Mouse (Mus musculus): ENCODE data around the gene Kifc3.

DNA sequence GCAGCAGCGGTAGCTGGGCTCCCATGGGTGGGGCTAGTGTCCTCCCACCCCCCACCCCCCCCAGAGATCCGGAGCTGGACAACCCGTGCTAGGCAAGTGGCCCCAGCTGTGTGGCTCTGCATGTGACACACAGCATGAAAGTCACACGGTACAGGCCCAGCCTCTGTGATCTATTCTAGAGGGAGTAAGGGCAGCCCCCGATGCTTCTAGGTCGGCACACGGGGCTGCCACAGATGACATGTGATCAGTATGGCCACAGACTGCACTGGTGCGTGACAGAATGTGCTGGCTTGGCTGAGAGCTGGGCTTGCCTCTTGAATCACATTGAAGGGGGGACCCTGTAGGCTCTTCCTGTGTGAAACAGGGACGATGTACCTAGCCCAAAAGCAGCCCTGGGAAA lies 75.0 kb downstream of the Kifc3 start:
- no peak for TF ChIP-seq POLR2A (IDR thresholded peaks at IDR 0.05; ENCODE audit: borderline replicate concordance, control insufficient read depth, low read depth, low read length)
- TF ChIP-seq CTCF (IDR thresholded peaks at IDR 0.05; ENCODE audit: control insufficient read depth, insufficient read depth, low read length), result no peak
